Mouse (Mus musculus) stomach, embryonic 15.5 days (tissue): ENCODE data around the gene Pde10a. TPM values are rescaled to one million over a fixed set of nuclear protein-coding genes. Genes with fewer than 3 reads are reported as not detected.

Source experiments
- ATAC-seq: fragments of 200-750 bp; cut with Nextera tagmentation; 2 replicates; pipeline ENCODE4 v1.8.0; 2017; ENCODE audit warnings: low read depth, moderate number of reproducible peaks, moderate TSS enrichment; ENCODE audit not compliant: insufficient read depth, low FRiP score
- H3K27ac ChIP-seq: fragments of 300-500 bp; sonication (generic); 2 replicates; pipeline ENCODE4 v1.5.1; 2015; ENCODE audit warnings: mild to moderate bottlenecking, inconsistent platforms
- H3K27me3 ChIP-seq: fragments of 300-500 bp; sonication (generic); replicated peaks from 2 replicates; pipeline ENCODE4 v1.6.1; 2015; ENCODE audit warnings: inconsistent platforms
- H3K36me3 ChIP-seq: fragments of 300-500 bp; sonication (generic); 2 replicates; pipeline ENCODE4 v1.6.1; 2015; ENCODE audit warnings: inconsistent platforms
- H3K4me1 ChIP-seq: fragments of 300-500 bp; sonication (generic); 2 replicates; pipeline ENCODE4 v1.6.1; 2015; ENCODE audit warnings: inconsistent platforms
- H3K4me2 ChIP-seq: fragments of 300-500 bp; sonication (generic); 2 replicates; pipeline ENCODE4 v1.6.1; 2015; ENCODE audit warnings: mild to moderate bottlenecking, inconsistent platforms
- H3K4me3 ChIP-seq: fragments of 300-500 bp; sonication (generic); replicated peaks from 2 replicates; pipeline ENCODE4 v1.5.1; 2015; ENCODE audit warnings: inconsistent platforms
- H3K9ac ChIP-seq: fragments of 300-500 bp; sonication (generic); 2 replicates; pipeline ENCODE4 v1.6.1; 2015; ENCODE audit warnings: inconsistent platforms
- H3K9me3 ChIP-seq: fragments of 300-500 bp; sonication (generic); 2 replicates; pipeline ENCODE4 v1.6.1; 2016; ENCODE audit warnings: inconsistent platforms
- WGBS: fragments of 180-500 bp; shearing (Covaris S2); methylation state at CpG from one replicate; pipeline ENCODE4 v1.1.7; 2015; 5-methylcytosine and 5-hydroxymethylcytosine counted together
- polyA plus RNA-seq: library from polyadenylated mRNA; unstranded; fragments of >200 nt; fragmentation: Nextera tagmentation; extraction: Ambion mirVana; gene quantifications from 2 replicates; pipeline ENCODE4 v1.2.1, GENCODE M21; 2015

The Pde10a gene
- polyA plus RNA-seq, 1 experiment from 2014 or later, result 1.4 TPM

- no peak for ATAC-seq
These were observed 25.5 kb upstream of the Pde10a start for GRCm38 (mm10) chr17:8499564-8500117.

GRCm38 (mm10) chr17:8504381-8504780, 20.8 kb upstream of the Pde10a start:
- 74% methylated on average over 3 of the region's 3 CpGs for WGBS
- H3K27me3 ChIP-seq, result 0 out of 2 replicates have a peak, but pooled peaks cover 9% of the 10 kb centered on the region
- H3K27ac ChIP-seq, result no peak overlapping the region
- H3K36me3 ChIP-seq, result no peaks in the 10 kb centered on the region
- H3K4me2 ChIP-seq, result no peak overlapping the region
- no peak overlapping the region for H3K4me3 ChIP-seq
- no peak overlapping the region for H3K9ac ChIP-seq
- ATAC-seq, result no peak
- peaks cover 11% of the 10 kb centered on the region for H3K4me1 ChIP-seq
- H3K9me3 ChIP-seq, result no peaks in the 10 kb centered on the region

More at GRCm38 (mm10) chr17:8499564-8500117, 25.5 kb upstream of the Pde10a start:
- H3K4me2 ChIP-seq, result no peak overlapping the region
- H3K27me3 ChIP-seq, result no peaks in the 10 kb centered on the region
- H3K9me3 ChIP-seq, result no peaks in the 10 kb centered on the region
- H3K27ac ChIP-seq, result no peak overlapping the region
- H3K4me3 ChIP-seq, result no peak overlapping the region
- no peaks in the 10 kb centered on the region for H3K36me3 ChIP-seq
- H3K4me1 ChIP-seq, result no peaks in the 10 kb centered on the region
- no peak overlapping the region for H3K9ac ChIP-seq
- 64% methylated on average over 4 of the region's 4 CpGs for WGBS

GRCm38 (mm10) chr17:8505669-8506426, 19.3 kb upstream of the Pde10a start:
- Histone ChIP-seq H3K4me3 (peak overlapping the region; percentile 27), H3K36me3 (no peaks in the 10 kb centered on the region), H3K4me2 (peak overlapping the region; percentile 66), H3K27ac (no peak overlapping the region), H3K9me3 (no peaks in the 10 kb centered on the region), H3K9ac (peak overlapping the region; percentile 26), H3K4me1 (peaks cover 11% of the 10 kb centered on the region), H3K27me3 (0 out of 2 replicates have a peak, but pooled peaks cover 9% of the 10 kb centered on the region)
- peak; percentile 62; the same call in 1 of the 2 replicates for ATAC-seq
- whole genome bisulfite sequencing, result 2% methylated on average over 20 of the region's 20 CpGs

GRCm38 (mm10) chr17:8506726-8507125, 18.4 kb upstream of the Pde10a start:
- Histone ChIP-seq H3K9me3 (no peaks in the 10 kb centered on the region), H3K27me3 (0 out of 2 replicates have a peak, but pooled peaks cover 9% of the 10 kb centered on the region), H3K27ac (no peak overlapping the region), H3K4me3 (no peak overlapping the region), H3K4me1 (peaks cover 11% of the 10 kb centered on the region), H3K4me2 (no peak overlapping the region), H3K9ac (no peak overlapping the region), H3K36me3 (no peaks in the 10 kb centered on the region)
- WGBS, result 52% methylated on average over 6 of the region's 6 CpGs
- ATAC-seq, result no peak

- no peak for ATAC-seq
- Histone ChIP-seq H3K27ac (no peak overlapping the region), H3K4me2 (peak overlapping the region; percentile 40), H3K9me3 (no peaks in the 10 kb centered on the region), H3K4me3 (no peak overlapping the region), H3K27me3 (0 out of 2 replicates have a peak, but pooled peaks cover 9% of the 10 kb centered on the region), H3K4me1 (peaks cover 11% of the 10 kb centered on the region), H3K9ac (no peak overlapping the region), H3K36me3 (no peaks in the 10 kb centered on the region)
- WGBS, result 10% methylated on average over 3 of the region's 3 CpGs
These were observed 17.5 kb upstream of the Pde10a start for GRCm38 (mm10) chr17:8507654-8508053.

- under 1% methylated on average over 15 of the region's 16 CpGs for WGBS
- Histone ChIP-seq H3K9me3 (no peaks in the 10 kb centered on the region), H3K4me1 (peaks cover 11% of the 10 kb centered on the region), H3K9ac (no peak overlapping the region), H3K27me3 (0 out of 2 replicates have a peak, but pooled peaks cover 9% of the 10 kb centered on the region), H3K36me3 (no peaks in the 10 kb centered on the region), H3K4me3 (no peak overlapping the region; the same call in 1 of the 2 replicates), H3K4me2 (peak overlapping the region; percentile 40), H3K27ac (no peak overlapping the region)
- peak; percentile 83 for ATAC-seq
These were observed 16.6 kb upstream of the Pde10a start for GRCm38 (mm10) chr17:8508305-8509141.

- H3K4me3 ChIP-seq, result no peak overlapping the region
- no peak overlapping the region for H3K27ac ChIP-seq
- no peak overlapping the region for H3K4me2 ChIP-seq
- 67% methylated on average over 6 of the region's 6 CpGs for WGBS
- H3K4me1 ChIP-seq, result no peaks in the 10 kb centered on the region
- H3K9me3 ChIP-seq, result no peaks in the 10 kb centered on the region
- no peaks in the 10 kb centered on the region for H3K36me3 ChIP-seq
- H3K9ac ChIP-seq, result no peak overlapping the region
- ATAC-seq, result no peak
- no peaks in the 10 kb centered on the region for H3K27me3 ChIP-seq
These were observed 9.2 kb upstream of the Pde10a start for GRCm38 (mm10) chr17:8516006-8516405.

- Histone ChIP-seq H3K9ac (no peak overlapping the region), H3K27me3 (peaks cover 49% of the 10 kb centered on the region), H3K4me3 (peak overlapping the region; percentile 45), H3K27ac (no peak overlapping the region), H3K9me3 (no peaks in the 10 kb centered on the region), H3K4me1 (peaks cover 10% of the 10 kb centered on the region), H3K4me2 (peak overlapping the region; percentile 94), H3K36me3 (no peaks in the 10 kb centered on the region)
- WGBS, result 15% methylated on average over 3 of the region's 3 CpGs
- ATAC-seq, result no peak
These were observed 1.2 kb upstream of the Pde10a start for GRCm38 (mm10) chr17:8523986-8524385.

GRCm38 (mm10) chr17:8524387-8525165, 596 bp upstream of the Pde10a start:
- H3K4me2 ChIP-seq, result peak overlapping the region; percentile 94
- peak; percentile 80 for ATAC-seq
- peak overlapping the region; percentile 45 for H3K4me3 ChIP-seq
- WGBS, result 2% methylated on average over 40 of the region's 45 CpGs
- peaks cover 49% of the 10 kb centered on the region for H3K27me3 ChIP-seq
- H3K9ac ChIP-seq, result peak overlapping the region; percentile 5; the same call in 1 of the 2 replicates
- H3K36me3 ChIP-seq, result no peaks in the 10 kb centered on the region
- H3K27ac ChIP-seq, result no peak overlapping the region
- H3K9me3 ChIP-seq, result no peaks in the 10 kb centered on the region
- peaks cover 10% of the 10 kb centered on the region for H3K4me1 ChIP-seq

- Histone ChIP-seq H3K36me3 (no peaks in the 10 kb centered on the region), H3K27ac (no peak overlapping the region), H3K4me1 (peaks cover 10% of the 10 kb centered on the region), H3K9ac (no peak overlapping the region), H3K4me3 (peak overlapping the region; percentile 45; the same call in 1 of the 2 replicates), H3K4me2 (peak overlapping the region; percentile 94), H3K9me3 (no peaks in the 10 kb centered on the region), H3K27me3 (peaks cover 49% of the 10 kb centered on the region)
- 2% methylated on average over 21 of the region's 21 CpGs for WGBS
- no peak for ATAC-seq
These were observed 984 bp downstream of the Pde10a start for GRCm38 (mm10) chr17:8525971-8526740.
